ENCODE assay signal across 51 mouse cellular contexts in the genomic region with DNA sequence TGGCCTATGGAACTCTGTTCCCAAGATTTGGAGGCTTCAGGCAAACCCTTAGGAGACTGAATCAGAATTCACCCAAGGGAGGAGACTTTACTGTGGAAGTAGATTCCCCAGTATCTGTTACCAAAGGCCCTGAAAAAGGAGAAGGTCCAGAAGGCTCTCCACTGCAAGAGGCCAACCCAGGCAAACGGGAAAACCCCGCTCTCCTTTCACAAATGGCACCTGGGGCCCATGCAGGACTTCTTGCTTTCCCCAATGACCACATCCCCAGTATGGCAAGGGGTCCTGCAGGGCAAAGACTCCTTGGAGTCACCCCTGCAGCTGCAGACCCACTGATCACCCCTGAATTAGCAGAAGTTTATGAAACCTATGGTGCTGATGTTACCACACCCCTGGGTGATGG. TPM values are rescaled to one million over a fixed set of nuclear protein-coding genes. Genes with fewer than 3 reads are reported as not detected.
"Had no signal": no experiment of that assay in that cellular context is flagged by ENCODE, and none has a peak within 500 bp of the region (broad histone marks: within the 10 kb centered on the region; RNA-seq: fewer than 3 reads in every experiment).

No protein-coding gene starts in this region.

- H3K27me3 ChIP-seq: heart, embryonic 12.5 days; heart, embryonic 13.5 days; heart, embryonic 15.5 days; hindbrain, embryonic 12.5 days; hindbrain, embryonic 13.5 days; hindbrain, embryonic 15.5 days; intestine, embryonic 15.5 days; kidney, embryonic 15.5 days had no signal

- DNase-seq: heart, postnatal 10 days; heart, postnatal 14 days; heart, postnatal 36 days; heart, postnatal 4 days; kidney, adult 11 months; kidney, adult 18-20 months; kidney, adult 2 months; kidney, adult 8-10 months; kidney, adult 9 months; kidney, postnatal 10 days; kidney, postnatal 14 days; kidney, postnatal 25 days; kidney, postnatal 36 days; kidney, postnatal 4 days; layer of hippocampus, adult 9-11 months; layer of hippocampus, postnatal 36 days had no signal

- H3K4me3 ChIP-seq: heart, embryonic 10.5 days; heart, embryonic 12.5 days; heart, embryonic 13.5 days; heart, embryonic 15.5 days; hindbrain, embryonic 10.5 days; hindbrain, embryonic 12.5 days; hindbrain, embryonic 13.5 days; hindbrain, embryonic 15.5 days; intestine, embryonic 15.5 days; kidney, embryonic 15.5 days; layer of hippocampus, adult 2 months; left cerebral cortex, adult 2 months had no signal

- H3K4me1 ChIP-seq: heart, embryonic 10.5 days; heart, embryonic 12.5 days; heart, embryonic 13.5 days; heart, embryonic 15.5 days; hindbrain, embryonic 10.5 days; hindbrain, embryonic 12.5 days; hindbrain, embryonic 13.5 days; hindbrain, embryonic 15.5 days; intestine, embryonic 15.5 days; kidney, embryonic 15.5 days had no signal

- H3K9me3 ChIP-seq: heart, embryonic 10.5 days; heart, embryonic 12.5 days; heart, embryonic 13.5 days; heart, embryonic 15.5 days; hindbrain, embryonic 10.5 days; hindbrain, embryonic 12.5 days; hindbrain, embryonic 13.5 days; hindbrain, embryonic 15.5 days; intestine, embryonic 15.5 days; kidney, embryonic 15.5 days had no signal

- H3K4me2 ChIP-seq: heart, embryonic 11.5 days; heart, embryonic 12.5 days; heart, embryonic 13.5 days; heart, embryonic 15.5 days; hindbrain, embryonic 12.5 days; hindbrain, embryonic 13.5 days; hindbrain, embryonic 15.5 days; intestine, embryonic 15.5 days; kidney, embryonic 15.5 days had no signal

- H3K27ac ChIP-seq: heart, embryonic 10.5 days; heart, embryonic 13.5 days; heart, embryonic 15.5 days; hindbrain, embryonic 10.5 days; hindbrain, embryonic 12.5 days; hindbrain, embryonic 13.5 days; hindbrain, embryonic 15.5 days; hindbrain, postnatal 0 days; intestine, embryonic 15.5 days; kidney, embryonic 15.5 days; kidney, postnatal 0 days; layer of hippocampus, adult 2 months; left cerebral cortex, adult 2 months had no signal

- H3K9ac ChIP-seq: heart, embryonic 12.5 days; heart, embryonic 13.5 days; heart, embryonic 15.5 days; hindbrain, embryonic 12.5 days; hindbrain, embryonic 13.5 days; hindbrain, embryonic 15.5 days; intestine, embryonic 15.5 days; kidney, embryonic 15.5 days had no signal

- H3K36me3 ChIP-seq: heart, embryonic 10.5 days; heart, embryonic 12.5 days; heart, embryonic 13.5 days; heart, embryonic 15.5 days; hindbrain, embryonic 10.5 days; hindbrain, embryonic 12.5 days; hindbrain, embryonic 13.5 days; hindbrain, embryonic 15.5 days; intestine, embryonic 15.5 days; kidney, embryonic 15.5 days had no signal

- ATAC-seq: hindbrain, embryonic 16.5 days; hindbrain, postnatal 0 days; inflammation-experienced regulatory T-cells, adult 6 months; intestine, embryonic 15.5 days; intestine, embryonic 16.5 days; intestine, postnatal 0 days had no signal

RNA-seq across cellular contexts. Expression of a gene that starts 11.7 kb away (rescaled TPM):
- total RNA-seq: heart, postnatal 10 days; heart, postnatal 14 days; heart, postnatal 25 days; heart, postnatal 36 days; heart, postnatal 4 days; hematopoietic stem cell, adult 5-6 weeks; hindbrain, postnatal 0 days; layer of hippocampus, adult 18-20 months; layer of hippocampus, adult 2 months; layer of hippocampus, adult 8-10 months; layer of hippocampus, postnatal 10 days; layer of hippocampus, postnatal 14 days; layer of hippocampus, postnatal 25 days; layer of hippocampus, postnatal 36 days; left cerebral cortex, adult 18-20 months; left cerebral cortex, adult 2 months; left cerebral cortex, adult 8-10 months had no signal
- polyA plus RNA-seq: heart, embryonic 10.5 days; heart, embryonic 11.5 days; heart, embryonic 12.5 days; heart, embryonic 13.5 days; heart, embryonic 14.5 days; heart, embryonic 15.5 days; heart, embryonic 16.5 days; heart, postnatal 0 days; hindbrain, embryonic 10.5 days; hindbrain, embryonic 12.5 days; hindbrain, embryonic 13.5 days; hindbrain, embryonic 15.5 days; hindbrain, embryonic 16.5 days; inflammation-experienced regulatory T-cells, adult 6 months; intestine, embryonic 14.5 days; intestine, embryonic 15.5 days; intestine, embryonic 16.5 days; intestine, postnatal 0 days; kidney, adult 2 months; kidney, embryonic 14.5 days; kidney, embryonic 16.5 days; kidney, postnatal 0 days; large intestine, adult 2 months had no signal

RNA-seq across cellular contexts. Expression of a gene that starts 20.3 kb away (rescaled TPM):
- total RNA-seq: heart, postnatal 10 days; heart, postnatal 14 days; heart, postnatal 25 days; heart, postnatal 36 days; heart, postnatal 4 days; hematopoietic stem cell, adult 5-6 weeks; hindbrain, postnatal 0 days; layer of hippocampus, adult 18-20 months; layer of hippocampus, adult 2 months; layer of hippocampus, adult 8-10 months; layer of hippocampus, postnatal 10 days; layer of hippocampus, postnatal 14 days; layer of hippocampus, postnatal 25 days; layer of hippocampus, postnatal 36 days; left cerebral cortex, adult 18-20 months; left cerebral cortex, adult 2 months; left cerebral cortex, adult 8-10 months had no signal
- polyA plus RNA-seq: heart, embryonic 10.5 days; heart, embryonic 11.5 days; heart, embryonic 12.5 days; heart, embryonic 13.5 days; heart, embryonic 14.5 days; heart, embryonic 16.5 days; heart, postnatal 0 days; hindbrain, embryonic 10.5 days; hindbrain, embryonic 12.5 days; hindbrain, embryonic 13.5 days; hindbrain, embryonic 15.5 days; hindbrain, embryonic 16.5 days; hindbrain, postnatal 0 days; intestine, embryonic 14.5 days; intestine, embryonic 15.5 days; intestine, embryonic 16.5 days; intestine, postnatal 0 days; kidney, adult 2 months; kidney, embryonic 14.5 days; kidney, embryonic 15.5 days; kidney, embryonic 16.5 days; kidney, postnatal 0 days; large intestine, adult 2 months had no signal
